ENCODE assay signal across 8 mouse cellular contexts in genomic region chr3:65391222-65391783, GRCm38 (mm10). TPM values are rescaled to one million over a fixed set of nuclear protein-coding genes. Genes with fewer than 3 reads are reported as not detected.
A peak's percentile ranks its signal among the peaks of the same experiment; 100 is the strongest.
DNase-seq lines count a peak whose midpoint lies in the region; ATAC-seq and TF ChIP-seq lines count a peak whose summit lies in the region.

No protein-coding gene starts in this region.

- ATAC-seq in heart, embryonic 14.5 days (ENCODE audit: insufficient number of reproducible peaks, insufficient read depth, low FRiP score, low read depth), result no peak
- no peak for ATAC-seq in G1E (ENCODE audit: extremely low read depth, insufficient number of reproducible peaks, low FRiP score, poor library complexity, severe bottlenecking)
- no peak for ATAC-seq in erythroid progenitor cell, adult 5-6 weeks (replicated peaks; ENCODE audit: low FRiP score, poor library complexity, severe bottlenecking)

- TF ChIP-seq CTCF in G1E (IDR thresholded peaks at IDR 0.05; ENCODE audit: low read depth, low read length), result no peak

- 37% methylated on average over 6 of the region's 6 CpGs for WGBS in heart, embryonic 14.5 days
- 45% methylated on average over 6 of the region's 6 CpGs for WGBS in hindbrain, embryonic 10.5 days
- WGBS in midbrain, embryonic 10.5 days, result 46% methylated on average over 6 of the region's 6 CpGs

- H3K9ac ChIP-seq in heart, embryonic 14.5 days (ENCODE audit: low read length), result peak overlapping the region; percentile 90

- peak overlapping the region; percentile 82 for H3K4me2 ChIP-seq in heart, embryonic 14.5 days (ENCODE audit: low read length)

- H3K27ac ChIP-seq in heart, embryonic 14.5 days (replicated peaks in 1 of 2; ENCODE audit: control insufficient read depth in 1 of 2, insufficient read depth in 1 of 2, low read depth in 2 of 2, low read length in 2 of 2), result peak overlapping the region; percentile 70 to 88; a peak in 3 of 4 replicates
- peak overlapping the region; percentile 95 for H3K27ac ChIP-seq in hindbrain, embryonic 10.5 days
- peak overlapping the region; percentile 96 for H3K27ac ChIP-seq in midbrain, embryonic 10.5 days (replicated peaks)

- H3K36me3 ChIP-seq in heart, embryonic 14.5 days (ENCODE audit: control insufficient read depth, insufficient read depth, low read length), result peaks cover 43% of the 10 kb centered on the region
- H3K36me3 ChIP-seq in G1E (replicated peaks), result peaks cover 37% of the 10 kb centered on the region
- H3K36me3 ChIP-seq in hindbrain, embryonic 10.5 days, result peaks cover 43% of the 10 kb centered on the region
- peaks cover 44% of the 10 kb centered on the region for H3K36me3 ChIP-seq in midbrain, embryonic 10.5 days

- DNase-seq in heart, postnatal 25 days (ENCODE audit: low spot score), result no peak
- no peak for DNase-seq in G1E (ENCODE audit: low spot score)
- DNase-seq in hindbrain, embryonic 10.5 days (ENCODE audit: low spot score), result no peak
- no peak for DNase-seq in midbrain, embryonic 10.5 days (ENCODE audit: low spot score)
- no peak for DNase-seq in cerebellum, postnatal 25 days
- no peak for DNase-seq in layer of hippocampus, postnatal 10 days (ENCODE audit: low spot score in 2 of 2)

- H3K4me3 ChIP-seq in heart, embryonic 14.5 days (ENCODE audit: control insufficient read depth in 1 of 2, insufficient read depth in 1 of 2, low read depth in 1 of 2, low read length in 2 of 2), result peak overlapping the region; percentile 75 to 87
- peak overlapping the region; percentile 83 for H3K4me3 ChIP-seq in G1E (ENCODE audit: low read depth, low read length)
- peak overlapping the region; percentile 90 for H3K4me3 ChIP-seq in hindbrain, embryonic 10.5 days
- H3K4me3 ChIP-seq in midbrain, embryonic 10.5 days, result peak overlapping the region; percentile 86

- no peaks in the 10 kb centered on the region for H3K9me3 ChIP-seq in heart, embryonic 14.5 days (ENCODE audit: control insufficient read depth, low read length)
- no peaks in the 10 kb centered on the region for H3K9me3 ChIP-seq in G1E (replicated peaks)
- H3K9me3 ChIP-seq in hindbrain, embryonic 10.5 days, result no peaks in the 10 kb centered on the region
- H3K9me3 ChIP-seq in midbrain, embryonic 10.5 days (replicated peaks), result no peaks in the 10 kb centered on the region

- intact Hi-C loops in heart, postnatal 25 days (cut with DNase I), result loop anchor here (5.0 kb wide), 2 partner anchors 136 to 271 kb away; partner anchors contain the start of gene Tiparp

- no peaks in the 10 kb centered on the region for H3K27me3 ChIP-seq in heart, embryonic 14.5 days (ENCODE audit: control insufficient read depth, insufficient read depth, low read length)
- no peaks in the 10 kb centered on the region for H3K27me3 ChIP-seq in G1E (ENCODE audit: insufficient read depth, low read length)
- H3K27me3 ChIP-seq in hindbrain, embryonic 10.5 days (ENCODE audit: insufficient read depth, poor library complexity, severe bottlenecking), result no peaks in the 10 kb centered on the region
- H3K27me3 ChIP-seq in midbrain, embryonic 10.5 days (ENCODE audit: low read depth, poor library complexity, severe bottlenecking), result no peaks in the 10 kb centered on the region

- peaks cover 0 to 9% of the 10 kb centered on the region in 2 experiments; a peak in 1 of 4 replicates for H3K4me1 ChIP-seq in heart, embryonic 14.5 days (ENCODE audit: control insufficient read depth in 2 of 2, insufficient read depth in 2 of 2, low read length in 2 of 2)
- H3K4me1 ChIP-seq in G1E (ENCODE audit: insufficient read depth, low read depth, low read length), result no peaks in the 10 kb centered on the region; the same call in none of the 2 replicates
- H3K4me1 ChIP-seq in hindbrain, embryonic 10.5 days (replicated peaks), result peaks cover 14% of the 10 kb centered on the region
- peaks cover 10% of the 10 kb centered on the region for H3K4me1 ChIP-seq in midbrain, embryonic 10.5 days

RNA-seq across cellular contexts. Expression of gene Ssr3, which starts 1.1 kb away (rescaled TPM):
- 225 and 230 TPM in 2 replicates for polyA plus RNA-seq in heart, embryonic 14.5 days (2014; fragmentation: Nextera tagmentation; extraction: Ambion mirVana)
- 100 to 1,000 TPM; 117 to 128 TPM for total RNA-seq in heart, postnatal 25 days (2021)
- total RNA-seq in G1E (2014; fragmentation: Nextera tagmentation), result 345 and 358 TPM in 2 replicates
- 196 and 235 TPM in 2 replicates for total RNA-seq in G1E (2017)
- polyA plus RNA-seq in G1E (2012), result 10.8 and 18.6 TPM in 2 replicates
- 180 and 231 TPM in 2 replicates for polyA plus RNA-seq in hindbrain, embryonic 10.5 days (2016; fragmentation: Nextera tagmentation; extraction: Ambion mirVana)
- polyA plus RNA-seq in midbrain, embryonic 10.5 days (2016; fragmentation: Nextera tagmentation; extraction: Ambion mirVana), result 232 and 245 TPM in 2 replicates
- total RNA-seq in layer of hippocampus, postnatal 10 days (2021), result 100 to 1,000 TPM; 116 to 124 TPM
- total RNA-seq in erythroid progenitor cell, adult 5-6 weeks (2015; ENCODE audit: low replicate concordance), result 114 and 117 TPM in 2 replicates
- 91.3 and 96.0 TPM in 2 replicates for total RNA-seq in erythroid progenitor cell, adult 5-6 weeks (2017; ENCODE audit: low replicate concordance)
